Mouse (Mus musculus) lung, adult 2 months (tissue): ENCODE results near the gene Gm11639. TPM values are rescaled to one million over a fixed set of nuclear protein-coding genes. Genes with fewer than 3 reads are reported as not detected.
A peak's percentile ranks its signal among the peaks of the same experiment; 100 is the strongest.

ENCODE experiments used
- DNase-seq: peaks from one replicate; pipeline ENCODE4 v3.0.0; 2022
- H3K4me1 ChIP-seq: fragments of 200-500 bp; 2 replicates; pipeline ENCODE4 v1.6.1; 2011; ENCODE audit warnings: low read length; ENCODE audit not compliant: control insufficient read depth, insufficient read depth
- H3K4me3 ChIP-seq: fragments of 200-500 bp; replicated peaks from 2 replicates; pipeline ENCODE3; 2011; ENCODE audit warnings: low read depth, mild to moderate bottlenecking, control low read depth, low read length; ENCODE audit errors: extremely low read depth
- CTCF ChIP-seq: fragments of 200-500 bp; IDR thresholded peaks from 2 replicates; pipeline ENCODE4 v1.5.1; 2011; ENCODE audit warnings: mild to moderate bottlenecking, low read length, control low read depth; ENCODE audit not compliant: insufficient read depth
- POLR2A ChIP-seq: fragments of 200-500 bp; IDR thresholded peaks from 2 replicates; pipeline ENCODE4 v1.6.1; 2011; ENCODE audit warnings: low read depth, mild to moderate bottlenecking, control low read depth, low read length, borderline replicate concordance; ENCODE audit errors: extremely low read depth
- WGBS: fragments of 180-500 bp; shearing (Covaris S2); methylation state at CpG from one replicate; pipeline ENCODE4 v1.1.7; 2018; 5-methylcytosine and 5-hydroxymethylcytosine counted together
- polyA plus RNA-seq: library from polyadenylated mRNA; depleted of rRNA; stranded (reverse); fragments of >200 nt; gene quantifications from 2 replicates; pipeline ENCODE4 v1.2.3, GENCODE M21; 2012

Gm11639 gene
- polyA plus RNA-seq, 1 experiment: not detected

DNA sequence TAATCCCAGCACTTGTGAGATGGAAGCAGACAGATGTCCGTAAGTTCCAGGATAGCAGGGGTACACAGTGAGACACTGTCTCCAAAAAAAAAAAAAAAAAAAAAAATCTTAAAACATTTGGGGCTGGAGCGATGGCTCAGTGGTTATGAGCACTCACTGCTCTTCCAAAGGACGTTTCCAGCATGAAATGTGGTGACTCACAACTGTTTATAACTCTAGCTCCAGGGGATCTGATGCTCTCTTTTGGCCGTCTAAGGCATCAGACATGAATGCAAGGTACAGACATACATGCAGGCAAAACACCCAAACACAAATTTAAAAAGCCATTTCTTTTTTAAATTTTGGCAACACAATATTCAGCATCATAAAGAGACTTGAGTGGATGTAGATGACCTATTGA lies 12.1 kb upstream of the Gm11639 start:
- WGBS: 69% methylated on average over 4 of the region's 4 CpGs
- no peak for TF ChIP-seq CTCF
- TF ChIP-seq POLR2A: no peak
- H3K4me1 ChIP-seq: no peaks in the 10 kb centered on the region
- no peak overlapping the region for H3K4me3 ChIP-seq
- DNase-seq: no peak

DNA sequence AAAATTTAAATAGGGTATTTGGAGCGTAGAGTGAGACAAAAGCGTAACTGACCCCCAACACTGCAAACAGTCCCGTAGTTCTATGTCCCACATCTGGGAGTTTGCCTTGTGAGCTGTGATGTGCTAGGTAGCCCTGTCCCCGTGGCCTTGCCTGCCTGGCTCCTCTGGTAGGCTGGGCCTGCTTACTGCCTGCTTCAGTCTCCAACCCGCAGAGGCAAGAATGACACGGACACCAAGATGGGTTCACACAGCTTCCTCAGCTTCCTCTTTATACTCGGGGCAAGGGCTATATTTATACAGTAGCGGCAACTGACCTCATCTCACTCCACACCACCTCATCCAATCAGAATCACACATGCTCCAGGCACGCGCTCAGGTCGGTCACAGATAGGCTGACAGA lies 10.7 kb upstream of the Gm11639 start:
- 86% methylated on average over 11 of the region's 11 CpGs for WGBS
- no peak overlapping the region for H3K4me3 ChIP-seq
- TF ChIP-seq POLR2A (no peak), CTCF (no peak)
- DNase-seq: no peak
- H3K4me1 ChIP-seq: no peaks in the 10 kb centered on the region

DNA sequence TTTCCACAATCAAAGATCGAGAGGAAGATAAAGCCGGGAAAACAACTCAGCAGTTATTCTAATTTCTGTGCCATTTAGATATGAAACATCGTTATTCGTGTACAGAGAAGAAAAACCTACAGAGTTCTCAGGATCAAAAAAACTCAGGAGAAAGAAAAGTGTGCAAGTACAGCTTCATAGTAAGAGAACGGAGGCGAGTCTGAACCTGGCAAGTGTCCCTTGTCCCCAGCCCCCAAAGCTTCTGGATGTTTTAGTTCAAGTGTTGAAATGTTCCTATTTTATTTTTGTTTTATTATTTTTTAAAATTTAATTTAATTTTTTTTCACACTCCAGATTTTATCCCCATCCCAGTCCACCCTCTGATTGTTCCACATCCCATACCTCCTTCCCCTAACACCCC lies 7.7 kb downstream of the Gm11639 start:
- no peak for DNase-seq
- no peak for TF ChIP-seq POLR2A
- TF ChIP-seq CTCF: no peak
- no peak overlapping the region for H3K4me3 ChIP-seq
- H3K4me1 ChIP-seq: no peaks in the 10 kb centered on the region
- WGBS: 91% methylated on average over 6 of the region's 6 CpGs

DNA sequence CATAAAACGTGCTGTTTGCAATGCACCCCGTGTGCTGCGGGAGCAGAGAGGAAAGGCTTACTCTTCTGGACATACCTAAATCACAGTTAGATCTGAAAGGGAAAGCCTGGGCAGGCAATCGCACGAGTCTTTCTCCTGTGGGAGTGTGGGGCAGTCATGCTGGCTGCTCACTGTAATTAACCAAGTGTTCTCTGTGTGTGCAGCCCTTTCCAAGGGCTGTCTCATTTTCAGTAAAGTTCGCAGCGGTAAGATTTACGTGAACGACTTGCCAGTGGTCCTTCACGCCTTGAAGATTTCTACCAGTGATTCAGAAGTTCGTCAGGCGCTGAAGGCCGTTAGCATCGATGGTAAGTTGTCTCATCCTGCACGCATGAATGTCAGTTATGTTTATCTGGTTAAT lies 18.6 kb downstream of the Gm11639 start:
- TF ChIP-seq CTCF: no peak
- TF ChIP-seq POLR2A: no peak
- H3K4me3 ChIP-seq: no peak overlapping the region
- 68% methylated on average over 15 of the region's 15 CpGs for WGBS
- no peak for DNase-seq
- H3K4me1 ChIP-seq: no peaks in the 10 kb centered on the region

GRCm38 (mm10) chr11:104707084-104707483 lies 21.6 kb downstream of the Gm11639 start:
- no peak for DNase-seq
- Histone ChIP-seq H3K4me3 (no peak overlapping the region), H3K4me1 (no peaks in the 10 kb centered on the region)
- TF ChIP-seq POLR2A (no peak), CTCF (no peak)
- 62% methylated on average over 2 of the region's 2 CpGs for WGBS

DNA sequence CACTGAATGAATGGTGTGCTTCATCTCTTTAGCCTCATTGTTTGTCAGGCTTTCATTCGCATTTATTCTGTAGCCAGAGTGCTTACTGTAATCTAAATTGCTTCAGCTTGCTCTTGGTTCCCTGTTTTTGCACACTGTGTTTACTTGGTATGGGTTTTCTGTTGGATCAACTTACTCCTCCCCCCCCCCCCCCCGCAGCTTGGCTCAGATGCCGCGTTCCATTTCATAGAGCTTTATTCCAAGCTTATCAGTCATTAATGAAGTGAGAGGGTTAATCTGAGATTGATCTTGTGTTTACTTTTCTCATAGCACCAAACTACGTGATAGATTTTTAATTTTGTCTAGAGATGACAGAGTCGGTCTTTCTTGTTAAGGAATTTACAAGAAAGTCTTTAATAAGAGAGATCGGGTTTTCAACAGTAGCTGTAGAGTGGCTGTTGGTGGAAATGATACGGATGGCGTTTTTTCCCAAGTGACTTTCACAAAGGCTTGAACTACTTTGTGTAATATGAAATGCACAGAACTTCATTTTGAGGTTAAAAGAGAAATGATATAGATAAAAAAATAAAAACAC lies 59.6 kb downstream of the Gm11639 start:
- DNase-seq: no peak
- TF ChIP-seq CTCF: no peak
- TF ChIP-seq POLR2A: no peak
- 68% methylated on average over 9 of the region's 9 CpGs for WGBS
- no peaks in the 10 kb centered on the region for H3K4me1 ChIP-seq
- no peak overlapping the region for H3K4me3 ChIP-seq

GRCm38 (mm10) chr11:104765762-104766161 lies 80.3 kb downstream of the Gm11639 start:
- no peak overlapping the region for H3K4me3 ChIP-seq
- WGBS: 27% methylated on average over 6 of the region's 6 CpGs
- no peaks in the 10 kb centered on the region for H3K4me1 ChIP-seq
- TF ChIP-seq POLR2A: no peak
- no peak for TF ChIP-seq CTCF
- no peak for DNase-seq

DNA sequence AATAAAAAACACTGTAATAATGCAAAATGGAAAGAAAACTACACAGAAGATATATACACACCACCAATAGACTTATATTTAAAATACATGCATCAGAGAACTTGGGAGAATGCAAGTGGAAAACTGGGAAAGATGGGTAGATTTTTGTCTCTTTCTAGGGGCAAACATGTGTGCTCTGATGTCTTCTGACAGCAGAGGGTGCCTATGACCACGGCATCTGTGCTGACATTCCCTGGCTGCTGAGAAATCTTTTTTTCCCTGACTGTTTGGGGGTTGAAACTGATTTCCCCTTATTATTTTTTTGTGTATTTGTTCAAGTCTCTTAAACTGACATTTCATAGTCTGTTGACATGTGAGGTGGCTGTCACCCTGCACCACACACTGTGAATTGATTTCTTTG lies 81.6 kb downstream of the Gm11639 start:
- TF ChIP-seq POLR2A (no peak), CTCF (no peak)
- DNase-seq: no peak
- no peak overlapping the region for H3K4me3 ChIP-seq
- WGBS: 37% methylated on average over 1 of the region's 1 CpGs
- H3K4me1 ChIP-seq: no peaks in the 10 kb centered on the region

DNA sequence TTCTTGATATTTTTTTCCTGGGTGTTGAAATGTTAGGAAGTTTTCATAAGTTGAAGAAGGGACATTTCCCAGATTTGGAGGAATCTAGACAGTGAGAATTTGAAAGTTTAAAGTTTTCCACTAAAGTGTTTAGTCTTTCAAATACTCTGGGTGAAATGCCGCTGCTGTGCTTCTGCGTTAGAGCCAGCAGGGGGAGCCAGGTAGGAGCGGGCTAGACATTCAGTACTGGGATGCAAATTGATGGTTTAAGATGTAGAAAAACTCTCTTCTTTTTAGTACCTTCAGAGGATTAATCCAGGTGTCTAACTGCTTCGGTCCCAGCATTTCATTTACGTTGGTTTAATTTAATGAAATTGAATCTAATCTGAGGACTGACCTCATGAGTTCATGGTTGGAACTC lies 82.6 kb downstream of the Gm11639 start:
- 8% methylated on average over 5 of the region's 5 CpGs for WGBS
- Histone ChIP-seq H3K4me1 (no peaks in the 10 kb centered on the region), H3K4me3 (no peak overlapping the region)
- DNase-seq: peak; percentile 23
- TF ChIP-seq CTCF: peak; percentile 85
- no peak for TF ChIP-seq POLR2A

DNA sequence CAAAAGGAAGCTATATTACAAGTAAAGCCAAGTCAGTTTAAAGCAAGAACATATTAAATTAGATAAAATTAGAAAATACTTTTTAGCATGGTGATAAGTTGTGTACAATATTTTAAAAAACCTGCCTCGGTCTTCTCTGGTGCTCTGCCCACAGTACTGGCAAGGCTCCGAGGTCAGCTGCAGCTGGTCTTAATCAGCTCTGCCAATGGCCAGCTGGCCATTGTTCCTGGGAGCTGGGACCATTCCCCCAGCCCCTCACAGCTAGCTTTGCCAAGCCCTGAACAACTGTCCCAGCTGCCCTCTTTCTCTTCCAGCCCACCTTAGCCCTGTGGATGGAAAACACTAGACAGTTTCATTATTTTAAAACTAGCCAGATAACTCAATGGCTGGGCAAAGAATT lies 93.3 kb downstream of the Gm11639 start:
- 64% methylated on average over 2 of the region's 2 CpGs for WGBS
- no peaks in the 10 kb centered on the region for H3K4me1 ChIP-seq
- DNase-seq: no peak
- TF ChIP-seq CTCF (no peak), POLR2A (no peak)
- no peak overlapping the region for H3K4me3 ChIP-seq

DNA sequence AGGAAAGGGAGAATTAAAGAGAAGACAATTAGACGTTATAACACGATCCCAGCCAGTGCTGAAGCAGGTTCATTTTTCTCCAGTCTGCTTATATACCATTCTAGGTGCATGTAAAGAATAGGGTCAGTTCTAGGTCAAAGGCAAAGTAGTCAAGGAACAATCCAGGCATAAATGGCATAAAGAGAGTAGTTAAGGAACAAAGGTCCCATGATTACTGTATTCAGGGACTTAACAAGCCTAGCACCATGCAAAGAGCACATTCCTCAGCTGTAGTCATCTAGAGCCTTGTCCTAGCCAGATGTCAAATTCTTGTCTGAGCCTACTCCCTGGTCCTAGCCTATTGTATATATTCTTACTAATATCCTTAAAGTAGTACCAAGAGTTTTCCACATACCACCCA lies 259.2 kb downstream of the Gm11639 start:
- DNase-seq: no peak
- Histone ChIP-seq H3K4me3 (no peak overlapping the region), H3K4me1 (no peaks in the 10 kb centered on the region)
- TF ChIP-seq CTCF (no peak), POLR2A (no peak)
- WGBS: 84% methylated on average over 2 of the region's 2 CpGs

- WGBS: 43% methylated on average over 4 of the region's 4 CpGs
- no peak for DNase-seq
- TF ChIP-seq POLR2A: no peak
- no peak for TF ChIP-seq CTCF
- Histone ChIP-seq H3K4me3 (no peak overlapping the region), H3K4me1 (no peaks in the 10 kb centered on the region)
Observed at GRCm38 (mm10) chr11:104952349-104952748, 266.8 kb downstream of the Gm11639 start.
